Mouse (Mus musculus): ENCODE results near the gene Pilrb1.

DNA sequence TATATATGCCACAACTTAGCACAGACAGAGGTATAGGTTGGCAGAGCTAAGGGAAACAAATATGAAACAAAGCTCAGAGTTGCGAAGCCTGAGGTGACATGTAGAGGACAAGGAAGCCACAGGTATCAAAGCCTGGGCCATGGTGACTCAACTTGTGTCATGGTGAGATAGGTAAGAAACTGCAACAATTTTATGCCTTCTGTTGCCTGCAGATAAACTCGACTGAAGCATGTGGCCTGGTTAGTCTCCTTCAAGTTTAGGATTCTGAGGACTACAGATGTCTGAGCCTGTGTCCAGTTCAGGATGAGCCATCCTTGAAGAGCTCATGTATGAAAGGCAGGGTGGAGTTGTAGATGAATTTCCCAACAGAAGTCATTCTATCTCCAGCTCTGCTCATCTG, 17.1 kb upstream of the Pilrb1 start:
- TF ChIP-seq CTCF (IDR thresholded peaks at IDR 0.05; ENCODE audit: low read depth, low read length) (no peak), POLR2A (IDR thresholded peaks at IDR 0.05; ENCODE audit: extremely low read depth, insufficient read depth, low read length) (no peak)

Measured in liver, adult 2 months (tissue).